ENCODE assay signal across 8 mouse cellular contexts in genomic region chr9:118082575-118083431, GRCm38 (mm10). TPM values are rescaled to one million over a fixed set of nuclear protein-coding genes. Genes with fewer than 3 reads are reported as not detected.
DNase-seq lines count a peak whose midpoint lies in the region; ATAC-seq and TF ChIP-seq lines count a peak whose summit lies in the region.

No protein-coding gene starts in this region.

- no peaks in the 10 kb centered on the region for H3K36me3 ChIP-seq in lung, embryonic 16.5 days (ENCODE audit: control insufficient read depth, insufficient read depth, low read length)
- no peaks in the 10 kb centered on the region for H3K36me3 ChIP-seq in forebrain, embryonic 11.5 days (ENCODE audit: control insufficient read depth, insufficient read depth, low read length)
- no peaks in the 10 kb centered on the region for H3K36me3 ChIP-seq in liver, embryonic 11.5 days (ENCODE audit: control insufficient read depth, insufficient read depth, low read length)

- no peak for DNase-seq in lung, adult 18-20 months
- DNase-seq in forebrain, embryonic 11.5 days (ENCODE audit: low spot score): peak; percentile 55
- no peak for DNase-seq in liver, embryonic 11.5 days (ENCODE audit: low spot score)
- no peak for DNase-seq in frontal cortex, postnatal 10 days (ENCODE audit: low spot score in 2 of 2)
- DNase-seq in adrenal gland, postnatal 4 days (ENCODE audit: low spot score in 2 of 2): no peak
- no peak for DNase-seq in kidney, postnatal 10 days

- H3K4me3 ChIP-seq in lung, embryonic 16.5 days (ENCODE audit: low read length): peak overlapping the region; percentile 36
- 0 out of 2 replicates have a peak overlapping the region, but pooled peaks have one; percentile 6 for H3K4me3 ChIP-seq in forebrain, embryonic 11.5 days (ENCODE audit: low read depth, low read length)
- peak overlapping the region; percentile 39 for H3K4me3 ChIP-seq in liver, embryonic 11.5 days (ENCODE audit: low read depth, low read length)
- peak overlapping the region; percentile 26 for H3K4me3 ChIP-seq in olfactory bulb, adult 2 months (ENCODE audit: insufficient read depth, low read depth, low read length)

- no peak for TF ChIP-seq POLR2A in olfactory bulb, adult 2 months (IDR thresholded peaks at IDR 0.05; ENCODE audit: insufficient read depth, low read depth, low read length)

- H3K4me1 ChIP-seq in lung, embryonic 16.5 days (replicated peaks; ENCODE audit: control insufficient read depth, insufficient read depth, low read length): peaks cover 6% of the 10 kb centered on the region; the same call in 1 of the 2 replicates
- peaks cover 2% of the 10 kb centered on the region; the same call in 1 of the 2 replicates for H3K4me1 ChIP-seq in forebrain, embryonic 11.5 days (replicated peaks; ENCODE audit: control insufficient read depth, insufficient read depth, low read length)
- no peaks in the 10 kb centered on the region; the same call in 1 of the 2 replicates for H3K4me1 ChIP-seq in liver, embryonic 11.5 days (replicated peaks; ENCODE audit: control insufficient read depth, insufficient read depth, low read length)
- peaks cover 6% of the 10 kb centered on the region for H3K4me1 ChIP-seq in olfactory bulb, adult 2 months (ENCODE audit: control insufficient read depth, insufficient read depth, low read length)

- peak overlapping the region; percentile 57 for H3K4me2 ChIP-seq in lung, embryonic 16.5 days (ENCODE audit: low read depth, low read length)
- peak overlapping the region; percentile 40 for H3K4me2 ChIP-seq in forebrain, embryonic 11.5 days (ENCODE audit: low read depth, low read length, severe bottlenecking)
- peak overlapping the region; percentile 70 for H3K4me2 ChIP-seq in liver, embryonic 11.5 days

- 20% methylated on average over 22 of the region's 22 CpGs for WGBS in lung, embryonic 16.5 days
- WGBS in forebrain, embryonic 11.5 days: 41% methylated on average over 22 of the region's 22 CpGs
- WGBS in liver, embryonic 11.5 days: 32% methylated on average over 22 of the region's 22 CpGs
- WGBS in olfactory bulb, adult 2 months: 28% methylated on average over 22 of the region's 22 CpGs

- H3K9me3 ChIP-seq in lung, embryonic 16.5 days (ENCODE audit: control insufficient read depth, low read length): no peaks in the 10 kb centered on the region
- no peaks in the 10 kb centered on the region for H3K9me3 ChIP-seq in forebrain, embryonic 11.5 days (ENCODE audit: control insufficient read depth, low read length)
- no peaks in the 10 kb centered on the region for H3K9me3 ChIP-seq in liver, embryonic 11.5 days (ENCODE audit: control insufficient read depth, low read length)

- TF ChIP-seq CTCF in olfactory bulb, adult 2 months (IDR thresholded peaks at IDR 0.05; ENCODE audit: insufficient read depth, low read depth, low read length): no peak

- no peak overlapping the region for H3K27ac ChIP-seq in lung, embryonic 16.5 days (ENCODE audit: low read length)
- H3K27ac ChIP-seq in forebrain, embryonic 11.5 days (ENCODE audit: low read depth, low read length): no peak overlapping the region
- no peak overlapping the region for H3K27ac ChIP-seq in liver, embryonic 11.5 days (ENCODE audit: low read depth, low read length)
- no peak overlapping the region for H3K27ac ChIP-seq in olfactory bulb, adult 2 months (ENCODE audit: insufficient read depth, low read depth, low read length)

- peak; percentile 54 for ATAC-seq in lung, embryonic 16.5 days (ENCODE audit: low read depth)
- no peak for ATAC-seq in forebrain, embryonic 11.5 days (replicated peaks; ENCODE audit: low FRiP score)
- peak; percentile 58 for ATAC-seq in liver, embryonic 11.5 days (replicated peaks; ENCODE audit: low FRiP score)

- H3K27me3 ChIP-seq in lung, embryonic 16.5 days (ENCODE audit: control insufficient read depth, insufficient read depth, low read depth, low read length): no peaks in the 10 kb centered on the region
- H3K27me3 ChIP-seq in forebrain, embryonic 11.5 days (ENCODE audit: control insufficient read depth, insufficient read depth, low read length): no peaks in the 10 kb centered on the region
- no peaks in the 10 kb centered on the region for H3K27me3 ChIP-seq in liver, embryonic 11.5 days (replicated peaks; ENCODE audit: control insufficient read depth, insufficient read depth, low read length)

- peak overlapping the region; percentile 54 for H3K9ac ChIP-seq in lung, embryonic 16.5 days (ENCODE audit: low read length)
- peak overlapping the region; percentile 17; the same call in 1 of the 2 replicates for H3K9ac ChIP-seq in forebrain, embryonic 11.5 days (ENCODE audit: low read length)
- peak overlapping the region; percentile 55 for H3K9ac ChIP-seq in liver, embryonic 11.5 days (ENCODE audit: low read depth, low read length)

RNA-seq across cellular contexts. Expression of gene Azi2, which starts 42.5 kb away (rescaled TPM):
- 73.5 and 75.4 TPM in 2 replicates for polyA plus RNA-seq in lung, embryonic 16.5 days (2015; fragmentation: Nextera tagmentation; extraction: Ambion mirVana)
- polyA plus RNA-seq in forebrain, embryonic 11.5 days (2014; fragmentation: Nextera tagmentation; extraction: Ambion mirVana): 75.9 and 76.9 TPM in 2 replicates
- polyA plus RNA-seq in liver, embryonic 11.5 days (2014; fragmentation: Nextera tagmentation; extraction: Ambion mirVana): 75.1 and 78.7 TPM in 2 replicates
- not detected in 2 replicates for polyA plus RNA-seq in olfactory bulb, adult 2 months (2012; ENCODE audit: insufficient read depth, insufficient read length, low replicate concordance, missing spikeins)
- 10 to 100 TPM; 80.8 to 83.2 TPM for total RNA-seq in adrenal gland, postnatal 4 days (2021)
